In genomic region chr10:126520973-126521372, GRCm38 (mm10) we compare ENCODE assay signal across 11 mouse cellular contexts.
DNase-seq lines count a peak whose midpoint lies in the region; ATAC-seq and TF ChIP-seq lines count a peak whose summit lies in the region.
"Had no signal": no experiment of that assay in that cellular context is flagged by ENCODE, and none has a peak within 500 bp of the region (broad histone marks: within the 10 kb centered on the region; RNA-seq: fewer than 3 reads in every experiment).

No protein-coding gene starts in this region.

- intact Hi-C loops in gastrocnemius, adult 2 months (cut with DNase I): no loop called here

- DNase-seq in kidney, postnatal 0 days (ENCODE audit: low spot score): peak; percentile 5
- no peak for DNase-seq in kidney, adult 11 months
- DNase-seq in cerebellum, adult 11 months: peak; percentile 66
- peak; percentile 80 to 86 for DNase-seq in cerebellum, postnatal 25 days
- DNase-seq in gonadal fat pad, adult 2 months (ENCODE audit: low read depth): peak; percentile 16
- DNase-seq in urinary bladder, adult 18-20 months (ENCODE audit: low spot score in 2 of 2): no peak
- no peak for DNase-seq in gastrocnemius, adult 2 months
- DNase-seq: lung, postnatal 14 days; right cerebral cortex, postnatal 14 days had no signal

- no peaks in the 10 kb centered on the region for H3K4me1 ChIP-seq in kidney, postnatal 0 days (replicated peaks; ENCODE audit: insufficient read depth, low read length)
- H3K4me1 ChIP-seq: heart, embryonic 10.5 days had no signal

- no peak overlapping the region for H3K27ac ChIP-seq in kidney, postnatal 0 days
- no peak overlapping the region for H3K27ac ChIP-seq in gastrocnemius, adult 2 months
- H3K27ac ChIP-seq: heart, embryonic 10.5 days had no signal

- TF ChIP-seq CTCF in kidney, postnatal 0 days (IDR thresholded peaks at IDR 0.05; ENCODE audit: low read depth): no peak
- no peak for TF ChIP-seq CTCF in gastrocnemius, adult 2 months (IDR thresholded peaks at IDR 0.05)

- H3K4me3 ChIP-seq in kidney, postnatal 0 days (replicated peaks; ENCODE audit: low read depth, low read length): no peak overlapping the region
- H3K4me3 ChIP-seq in gastrocnemius, adult 2 months: no peak overlapping the region
- H3K4me3 ChIP-seq: heart, embryonic 10.5 days; myocyte had no signal

- H3K9me3 ChIP-seq in kidney, postnatal 0 days (replicated peaks; ENCODE audit: low read length): no peaks in the 10 kb centered on the region
- H3K9me3 ChIP-seq: heart, embryonic 10.5 days had no signal

- H3K36me3 ChIP-seq in kidney, postnatal 0 days (ENCODE audit: insufficient read depth, low read length): no peaks in the 10 kb centered on the region
- H3K36me3 ChIP-seq: heart, embryonic 10.5 days had no signal

- peak; percentile 33; the same call in 1 of the 2 replicates for ATAC-seq in kidney, postnatal 0 days (replicated peaks; ENCODE audit: low FRiP score, low read depth)

- H3K27me3 ChIP-seq in kidney, postnatal 0 days (ENCODE audit: insufficient read depth, low read length): no peaks in the 10 kb centered on the region

- H3K9ac ChIP-seq in kidney, postnatal 0 days (ENCODE audit: low read depth, low read length): no peak overlapping the region

- WGBS in kidney, postnatal 0 days: 38% methylated on average over 9 of the region's 9 CpGs

- H3K4me2 ChIP-seq in kidney, postnatal 0 days (ENCODE audit: low read length): no peak overlapping the region

Comparison
In these comparisons a context has a peak if more than half of its experiments do, and no peak if none do; other contexts are left out.
1. DNase-seq: peak in kidney, postnatal 0 days (single experiment), cerebellum, adult 11 months (single experiment), cerebellum, postnatal 25 days (2 of 2) and gonadal fat pad, adult 2 months (single experiment); none in kidney, adult 11 months (single experiment), urinary bladder, adult 18-20 months (0 of 2) and gastrocnemius, adult 2 months (single experiment).